Mouse (Mus musculus): ENCODE measurements around the gene Hopx. TPM values are rescaled to one million over a fixed set of nuclear protein-coding genes. Genes with fewer than 3 reads are reported as not detected.

Gene Hopx
- polyA plus RNA-seq, 1 experiment from 2014 or later, result 16.7 TPM

DNA sequence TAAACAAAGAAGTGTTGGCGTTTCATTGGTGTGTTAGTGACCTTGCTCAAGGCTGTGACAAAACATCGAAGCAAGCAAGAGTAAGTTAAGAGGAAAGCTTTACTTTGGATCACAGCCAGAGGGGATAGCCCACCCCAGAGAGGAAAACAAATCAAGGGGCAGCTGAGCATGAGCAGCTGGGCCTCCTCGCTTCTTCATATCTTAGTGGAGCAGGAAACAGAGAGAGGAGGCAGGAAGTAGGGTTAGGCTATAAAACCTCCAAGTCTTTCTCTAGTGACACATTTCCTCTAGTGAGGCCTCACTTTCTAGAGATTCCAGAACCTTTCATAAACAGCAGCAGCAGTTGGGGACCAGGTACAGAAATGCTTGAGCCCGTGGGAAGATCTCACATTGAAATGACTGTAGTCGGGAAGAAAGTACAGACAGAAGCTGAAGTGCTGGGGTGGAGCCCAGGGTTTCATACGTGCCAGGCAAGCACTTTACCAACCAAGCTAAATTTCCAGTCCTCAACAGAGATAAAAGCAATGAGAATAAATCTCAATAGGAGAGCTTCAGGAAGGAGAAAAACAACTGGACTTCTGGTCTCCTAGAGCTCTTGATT, 33.2 kb upstream of the Hopx start:
- peak overlapping the region; percentile 61 for H3K27ac ChIP-seq (ENCODE audit: low read length)
- H3K36me3 ChIP-seq (ENCODE audit: control insufficient read depth, insufficient read depth), result no peaks in the 10 kb centered on the region
- peak; percentile 78 for ATAC-seq (replicated peaks; ENCODE audit: extremely low read depth, insufficient read depth, low FRiP score)
- H3K27me3 ChIP-seq (ENCODE audit: control insufficient read depth, insufficient read depth, low read length), result no peaks in the 10 kb centered on the region
- no peaks in the 10 kb centered on the region for H3K9me3 ChIP-seq (replicated peaks; ENCODE audit: control insufficient read depth, low read length)
- no peak overlapping the region for H3K4me2 ChIP-seq (ENCODE audit: low read depth, low read length)
- WGBS, result 48% methylated on average over 6 of the region's 6 CpGs
- H3K4me3 ChIP-seq (ENCODE audit: low read length), result no peak overlapping the region
- H3K4me1 ChIP-seq (ENCODE audit: control insufficient read depth, insufficient read depth, low read length), result peaks cover 10% of the 10 kb centered on the region
- H3K9ac ChIP-seq (ENCODE audit: low read length), result no peak overlapping the region

DNA sequence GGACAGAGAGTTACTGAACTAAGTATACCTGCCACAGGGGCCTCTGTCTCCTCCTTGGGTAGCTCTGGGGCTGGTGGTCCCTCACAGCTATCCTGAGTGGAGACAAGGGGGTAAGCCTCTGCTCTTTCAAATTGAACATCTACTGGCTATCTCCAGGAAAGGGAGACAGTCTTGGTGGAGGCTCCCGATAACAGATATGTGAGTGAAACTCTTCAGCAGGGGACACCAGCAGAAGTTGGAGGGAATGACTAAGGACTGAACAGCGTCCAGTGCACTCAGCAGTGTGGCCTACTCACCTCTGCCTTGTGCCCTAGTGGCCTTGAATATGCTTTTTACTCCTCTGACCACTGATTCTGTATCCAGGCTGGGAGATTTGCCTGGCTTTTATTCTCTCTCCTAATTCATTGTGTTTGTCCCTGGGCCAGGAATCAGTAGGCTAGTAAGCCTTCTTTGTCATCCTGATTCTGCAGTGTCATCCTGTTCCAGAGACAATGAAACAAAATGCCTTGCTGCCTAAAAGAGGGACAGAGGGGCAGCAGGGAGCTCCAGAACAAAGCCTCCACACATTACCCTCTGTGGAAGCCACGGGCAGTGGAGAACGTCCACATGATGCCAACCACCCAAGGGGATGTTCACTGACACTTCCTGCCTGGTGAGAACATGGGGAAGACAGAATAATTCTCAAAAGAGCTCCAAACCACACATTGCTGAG, 31.7 kb upstream of the Hopx start:
- H3K9me3 ChIP-seq (replicated peaks; ENCODE audit: control insufficient read depth, low read length), result no peaks in the 10 kb centered on the region
- H3K27ac ChIP-seq (ENCODE audit: low read length), result no peak overlapping the region
- H3K27me3 ChIP-seq (ENCODE audit: control insufficient read depth, insufficient read depth, low read length), result no peaks in the 10 kb centered on the region
- 73% methylated on average over 4 of the region's 4 CpGs for WGBS
- peaks cover 15% of the 10 kb centered on the region for H3K4me1 ChIP-seq (ENCODE audit: control insufficient read depth, insufficient read depth, low read length)
- no peak for ATAC-seq (replicated peaks; ENCODE audit: extremely low read depth, insufficient read depth, low FRiP score)
- H3K36me3 ChIP-seq (ENCODE audit: control insufficient read depth, insufficient read depth), result no peaks in the 10 kb centered on the region
- H3K4me3 ChIP-seq (ENCODE audit: low read length), result no peak overlapping the region
- no peak overlapping the region for H3K9ac ChIP-seq (ENCODE audit: low read length)
- no peak overlapping the region for H3K4me2 ChIP-seq (ENCODE audit: low read depth, low read length)

DNA sequence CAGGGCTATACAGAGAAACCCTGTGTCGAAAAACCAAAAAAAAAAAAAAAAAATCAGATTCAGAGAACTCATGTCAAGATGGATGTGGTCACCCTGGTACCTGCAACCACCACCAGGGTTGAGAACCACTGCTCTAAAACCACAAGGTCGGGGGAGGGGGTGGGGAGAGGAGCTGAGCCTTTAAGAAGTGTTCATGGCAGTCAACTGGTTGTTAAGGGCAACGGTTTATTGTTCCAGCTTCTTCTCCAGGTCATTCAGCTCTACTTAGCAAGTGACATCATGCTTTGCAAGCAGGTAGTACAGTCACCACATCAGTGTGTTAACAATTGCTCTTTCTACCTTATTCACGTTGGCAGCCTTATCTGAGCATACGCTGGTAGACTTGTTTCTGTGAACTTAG, 29.7 kb upstream of the Hopx start:
- H3K9me3 ChIP-seq (replicated peaks; ENCODE audit: control insufficient read depth, low read length), result no peaks in the 10 kb centered on the region
- H3K36me3 ChIP-seq (ENCODE audit: control insufficient read depth, insufficient read depth), result no peaks in the 10 kb centered on the region
- no peak for ATAC-seq (replicated peaks; ENCODE audit: extremely low read depth, insufficient read depth, low FRiP score)
- WGBS, result 58% methylated on average over 5 of the region's 5 CpGs
- no peak overlapping the region for H3K4me2 ChIP-seq (ENCODE audit: low read depth, low read length)
- no peak overlapping the region for H3K4me3 ChIP-seq (ENCODE audit: low read length)
- peaks cover 14% of the 10 kb centered on the region for H3K4me1 ChIP-seq (ENCODE audit: control insufficient read depth, insufficient read depth, low read length)
- no peak overlapping the region for H3K9ac ChIP-seq (ENCODE audit: low read length)
- H3K27ac ChIP-seq (ENCODE audit: low read length), result no peak overlapping the region
- no peaks in the 10 kb centered on the region for H3K27me3 ChIP-seq (ENCODE audit: control insufficient read depth, insufficient read depth, low read length)

DNA sequence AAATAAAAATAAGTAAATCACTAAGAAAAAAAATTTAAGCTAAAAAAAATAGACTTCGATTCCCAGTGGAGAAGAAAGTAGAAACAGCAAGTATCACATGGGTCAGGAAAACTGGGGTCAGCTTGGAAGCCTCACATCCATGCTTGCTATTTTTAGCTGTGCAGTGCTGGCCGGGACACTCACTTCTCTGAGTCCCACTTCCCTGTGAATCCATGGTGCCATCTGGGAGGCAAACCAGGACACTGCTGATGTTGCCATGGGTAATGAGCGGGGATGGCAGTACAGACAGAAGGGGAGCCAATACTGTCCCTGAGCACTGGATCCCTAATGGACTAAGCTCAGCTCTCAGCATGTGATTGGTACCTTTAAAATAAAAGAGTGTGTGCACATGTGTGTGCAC, 28.2 kb upstream of the Hopx start:
- Histone ChIP-seq H3K27me3 (ENCODE audit: control insufficient read depth, insufficient read depth, low read length) (no peaks in the 10 kb centered on the region), H3K36me3 (ENCODE audit: control insufficient read depth, insufficient read depth) (no peaks in the 10 kb centered on the region), H3K4me1 (ENCODE audit: control insufficient read depth, insufficient read depth, low read length) (peaks cover 16% of the 10 kb centered on the region), H3K4me3 (ENCODE audit: low read length) (no peak overlapping the region), H3K9ac (ENCODE audit: low read length) (no peak overlapping the region), H3K4me2 (ENCODE audit: low read depth, low read length) (no peak overlapping the region), H3K9me3 (replicated peaks; ENCODE audit: control insufficient read depth, low read length) (no peaks in the 10 kb centered on the region), H3K27ac (ENCODE audit: low read length) (no peak overlapping the region)
- 54% methylated on average over 3 of the region's 3 CpGs for WGBS
- 0 out of 2 replicates have a peak, but pooled peaks have one; percentile 30 for ATAC-seq (replicated peaks; ENCODE audit: extremely low read depth, insufficient read depth, low FRiP score)

DNA sequence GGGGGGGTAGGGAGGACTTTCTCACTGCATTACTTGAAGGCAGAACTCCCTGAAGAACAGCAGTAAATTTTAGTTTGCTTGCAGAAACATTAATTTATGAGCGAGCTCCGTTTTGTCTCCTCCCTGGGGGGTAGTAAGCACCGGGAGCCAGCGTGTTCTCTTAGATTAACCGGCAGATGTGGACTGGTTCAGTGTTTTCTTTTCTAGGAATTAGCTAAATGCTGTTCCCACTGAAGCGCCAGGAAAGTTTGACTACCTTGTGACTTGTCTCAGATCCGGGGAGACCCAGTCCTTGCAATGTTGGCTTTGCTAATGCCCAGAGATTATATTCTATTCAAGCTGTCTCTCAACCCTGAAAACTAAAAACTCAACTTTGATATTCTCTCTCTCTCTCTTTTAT, 26.4 kb upstream of the Hopx start:
- H3K9ac ChIP-seq (ENCODE audit: low read length), result no peak overlapping the region
- WGBS, result 70% methylated on average over 7 of the region's 7 CpGs
- H3K4me2 ChIP-seq (ENCODE audit: low read depth, low read length), result no peak overlapping the region
- H3K27ac ChIP-seq (ENCODE audit: low read length), result no peak overlapping the region
- no peaks in the 10 kb centered on the region for H3K27me3 ChIP-seq (ENCODE audit: control insufficient read depth, insufficient read depth, low read length)
- ATAC-seq (replicated peaks; ENCODE audit: extremely low read depth, insufficient read depth, low FRiP score), result no peak
- H3K36me3 ChIP-seq (ENCODE audit: control insufficient read depth, insufficient read depth), result no peaks in the 10 kb centered on the region
- no peak overlapping the region for H3K4me3 ChIP-seq (ENCODE audit: low read length)
- no peaks in the 10 kb centered on the region for H3K9me3 ChIP-seq (replicated peaks; ENCODE audit: control insufficient read depth, low read length)
- H3K4me1 ChIP-seq (ENCODE audit: control insufficient read depth, insufficient read depth, low read length), result peaks cover 26% of the 10 kb centered on the region

DNA sequence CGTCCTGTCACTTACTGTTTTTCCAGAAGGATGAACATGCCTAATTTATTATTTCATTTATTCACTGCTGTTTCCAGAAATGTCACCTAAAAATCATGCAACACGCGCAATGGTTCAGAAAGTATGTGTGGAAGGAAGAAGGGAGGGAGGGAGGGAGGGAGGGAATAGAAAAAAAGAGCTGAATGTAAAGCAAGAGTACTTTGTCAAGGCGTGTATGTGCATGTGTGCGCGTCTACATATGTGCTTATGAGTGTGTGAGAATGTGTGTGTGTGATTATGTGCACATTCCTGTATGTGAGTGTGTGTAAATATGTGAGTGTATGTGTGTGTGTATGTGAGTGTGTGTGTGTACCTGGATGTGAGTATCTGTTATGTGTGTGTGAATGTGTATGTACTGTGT, 25.9 kb upstream of the Hopx start:
- WGBS, result 90% methylated on average over 6 of the region's 6 CpGs
- Histone ChIP-seq H3K4me3 (ENCODE audit: low read length) (no peak overlapping the region), H3K27me3 (ENCODE audit: control insufficient read depth, insufficient read depth, low read length) (no peaks in the 10 kb centered on the region), H3K9me3 (replicated peaks; ENCODE audit: control insufficient read depth, low read length) (no peaks in the 10 kb centered on the region), H3K4me2 (ENCODE audit: low read depth, low read length) (no peak overlapping the region), H3K27ac (ENCODE audit: low read length) (no peak overlapping the region), H3K4me1 (ENCODE audit: control insufficient read depth, insufficient read depth, low read length) (peaks cover 31% of the 10 kb centered on the region), H3K36me3 (ENCODE audit: control insufficient read depth, insufficient read depth) (no peaks in the 10 kb centered on the region), H3K9ac (ENCODE audit: low read length) (no peak overlapping the region)
- no peak for ATAC-seq (replicated peaks; ENCODE audit: extremely low read depth, insufficient read depth, low FRiP score)

DNA sequence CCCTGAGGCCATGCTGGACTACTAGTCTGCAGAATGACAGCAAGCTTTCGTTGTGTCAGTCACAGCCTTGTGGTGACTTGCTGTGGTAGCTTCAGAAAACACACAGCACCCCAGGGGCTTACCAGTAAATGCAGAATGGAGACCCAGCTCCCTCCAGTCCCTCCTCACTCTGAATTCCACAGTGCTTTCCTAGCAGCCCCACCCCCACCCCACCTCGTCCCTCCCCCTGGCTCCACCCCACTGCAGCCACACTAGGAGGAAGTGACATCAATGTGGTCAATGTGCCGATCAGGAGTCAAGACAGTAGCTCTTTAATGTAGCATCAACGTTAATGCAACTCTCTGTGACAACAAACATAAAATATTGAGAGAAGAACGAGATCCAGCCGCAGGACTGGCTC, 25.2 kb upstream of the Hopx start:
- no peaks in the 10 kb centered on the region for H3K9me3 ChIP-seq (replicated peaks; ENCODE audit: control insufficient read depth, low read length)
- no peaks in the 10 kb centered on the region for H3K36me3 ChIP-seq (ENCODE audit: control insufficient read depth, insufficient read depth)
- H3K4me2 ChIP-seq (ENCODE audit: low read depth, low read length), result peak overlapping the region; percentile 22; the same call in 1 of the 2 replicates
- H3K4me3 ChIP-seq (ENCODE audit: low read length), result no peak overlapping the region
- ATAC-seq (replicated peaks; ENCODE audit: extremely low read depth, insufficient read depth, low FRiP score), result no peak
- H3K4me1 ChIP-seq (ENCODE audit: control insufficient read depth, insufficient read depth, low read length), result peaks cover 31% of the 10 kb centered on the region
- 38% methylated on average over 6 of the region's 6 CpGs for WGBS
- no peaks in the 10 kb centered on the region for H3K27me3 ChIP-seq (ENCODE audit: control insufficient read depth, insufficient read depth, low read length)
- H3K27ac ChIP-seq (ENCODE audit: low read length), result no peak overlapping the region
- H3K9ac ChIP-seq (ENCODE audit: low read length), result no peak overlapping the region

DNA sequence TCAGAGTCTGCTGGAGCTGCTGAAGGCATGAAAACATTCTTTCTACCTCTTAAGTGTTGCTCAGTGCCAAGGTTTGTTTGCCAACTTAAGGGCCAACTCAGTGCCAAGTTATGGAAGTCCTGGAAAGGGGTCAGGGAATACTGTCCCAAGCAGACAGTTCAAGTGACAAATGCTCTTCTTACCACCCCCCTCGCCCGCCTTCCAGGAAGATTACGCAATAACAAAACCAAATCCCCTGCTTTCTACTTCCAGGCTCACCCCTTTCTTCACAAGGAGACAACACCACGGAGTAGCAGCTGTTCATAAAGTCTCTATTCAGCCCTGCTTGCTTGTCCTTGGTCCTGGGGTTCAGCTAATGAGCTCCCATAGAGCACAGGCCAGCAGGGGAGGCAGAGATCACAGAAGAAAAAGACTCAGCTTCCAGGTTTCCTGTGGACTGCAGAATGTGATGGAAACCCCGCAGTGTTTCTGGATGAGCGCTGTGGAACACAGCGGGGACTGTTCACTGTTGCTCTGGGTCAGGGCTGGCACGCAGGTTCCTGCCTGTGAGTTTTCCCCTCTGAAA, 22.9 kb upstream of the Hopx start:
- ATAC-seq (replicated peaks; ENCODE audit: extremely low read depth, insufficient read depth, low FRiP score), result no peak
- Histone ChIP-seq H3K4me1 (ENCODE audit: control insufficient read depth, insufficient read depth, low read length) (peaks cover 36% of the 10 kb centered on the region), H3K27me3 (ENCODE audit: control insufficient read depth, insufficient read depth, low read length) (no peaks in the 10 kb centered on the region), H3K4me3 (ENCODE audit: low read length) (no peak overlapping the region), H3K9ac (ENCODE audit: low read length) (no peak overlapping the region), H3K4me2 (ENCODE audit: low read depth, low read length) (no peak overlapping the region), H3K9me3 (replicated peaks; ENCODE audit: control insufficient read depth, low read length) (no peaks in the 10 kb centered on the region), H3K36me3 (ENCODE audit: control insufficient read depth, insufficient read depth) (no peaks in the 10 kb centered on the region), H3K27ac (ENCODE audit: low read length) (0 out of 2 replicates have a peak overlapping the region, but pooled peaks have one; percentile 19)
- 69% methylated on average over 8 of the region's 8 CpGs for WGBS

DNA sequence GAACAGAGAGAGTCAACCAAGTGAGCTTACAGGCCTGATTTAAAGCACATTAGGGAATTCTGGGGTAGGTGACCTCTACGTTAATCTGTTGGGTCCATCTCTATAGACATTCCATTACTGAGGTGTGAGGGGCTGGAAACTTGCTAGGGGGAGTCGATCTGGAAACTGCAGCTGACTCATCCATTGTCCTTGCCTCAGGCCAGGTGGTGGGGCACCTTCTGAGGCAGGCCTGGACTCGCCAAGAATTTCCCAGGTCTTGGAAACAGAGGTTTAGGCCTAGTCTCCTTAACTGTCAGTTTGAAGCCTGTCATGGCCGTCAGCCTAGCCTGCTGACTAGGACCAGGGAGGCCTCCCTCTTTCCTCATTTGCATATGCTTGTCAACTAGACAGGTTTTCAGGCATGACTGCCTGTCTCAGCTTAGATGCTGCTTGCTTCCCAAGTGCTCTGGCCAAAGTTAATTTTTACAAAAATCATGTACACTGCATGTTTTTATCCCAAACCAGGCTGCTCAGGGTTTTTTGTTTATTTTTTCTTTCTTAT, 21.8 kb upstream of the Hopx start:
- Histone ChIP-seq H3K4me2 (ENCODE audit: low read depth, low read length) (no peak overlapping the region), H3K27ac (ENCODE audit: low read length) (no peak overlapping the region), H3K9me3 (replicated peaks; ENCODE audit: control insufficient read depth, low read length) (no peaks in the 10 kb centered on the region), H3K4me1 (ENCODE audit: control insufficient read depth, insufficient read depth, low read length) (peaks cover 41% of the 10 kb centered on the region), H3K36me3 (ENCODE audit: control insufficient read depth, insufficient read depth) (no peaks in the 10 kb centered on the region), H3K4me3 (ENCODE audit: low read length) (no peak overlapping the region), H3K27me3 (ENCODE audit: control insufficient read depth, insufficient read depth, low read length) (no peaks in the 10 kb centered on the region), H3K9ac (ENCODE audit: low read length) (no peak overlapping the region)
- ATAC-seq (replicated peaks; ENCODE audit: extremely low read depth, insufficient read depth, low FRiP score), result no peak
- WGBS, result 71% methylated on average over 4 of the region's 4 CpGs

Measured in heart, embryonic 16.5 days (tissue).